Mouse (Mus musculus) lung, embryonic 16.5 days (tissue): ENCODE measurements around the gene Fam71f2. TPM values are rescaled to one million over a fixed set of nuclear protein-coding genes. Genes with fewer than 3 reads are reported as not detected.

Experiments used
- ATAC-seq: fragments of 200-750 bp; cut with Nextera tagmentation; 2 replicates; pipeline ENCODE4 v1.8.0; 2017; ENCODE audit warnings: low read depth, mild to moderate bottlenecking, moderate library complexity
- H3K27ac ChIP-seq: fragments of 300-500 bp; sonication (generic); 2 replicates; pipeline ENCODE4 v1.5.1; 2014; ENCODE audit warnings: mild to moderate bottlenecking, control low read depth, low read length
- H3K27me3 ChIP-seq: fragments of 300-500 bp; sonication (generic); 2 replicates; pipeline ENCODE4 v1.6.1; 2014; ENCODE audit warnings: low read depth, low read length, mixed read lengths; ENCODE audit not compliant: control insufficient read depth, insufficient read depth
- H3K36me3 ChIP-seq: fragments of 300-500 bp; sonication (generic); 2 replicates; pipeline ENCODE4 v1.6.1; 2014; ENCODE audit warnings: low read length; ENCODE audit not compliant: control insufficient read depth, insufficient read depth
- H3K4me1 ChIP-seq: fragments of 300-500 bp; sonication (generic); replicated peaks from 2 replicates; pipeline ENCODE4 v1.6.1; 2014; ENCODE audit warnings: low read length, mixed read lengths; ENCODE audit not compliant: control insufficient read depth, insufficient read depth
- H3K4me2 ChIP-seq: fragments of 300-500 bp; sonication (generic); 2 replicates; pipeline ENCODE4 v1.6.1; 2014; ENCODE audit warnings: low read depth, low read length, control low read depth
- H3K4me3 ChIP-seq: fragments of 300-500 bp; sonication (generic); 2 replicates; pipeline ENCODE4 v1.5.1; 2014; ENCODE audit warnings: mild to moderate bottlenecking, low read length, control low read depth
- H3K9ac ChIP-seq: fragments of 300-500 bp; sonication (generic); 2 replicates; pipeline ENCODE4 v1.6.1; 2014; ENCODE audit warnings: low read length, control low read depth
- H3K9me3 ChIP-seq: fragments of 300-500 bp; sonication (generic); 2 replicates; pipeline ENCODE4 v1.6.1; 2016; ENCODE audit warnings: low read length; ENCODE audit not compliant: control insufficient read depth
- WGBS: fragments of 180-500 bp; shearing (Covaris S2); extraction: QIAGEN DNeasy Blood & Tissue Kit; methylation state at CpG from one replicate; pipeline ENCODE4 v1.1.7; 2014; 5-methylcytosine and 5-hydroxymethylcytosine counted together
- polyA plus RNA-seq: library from polyadenylated mRNA; unstranded; fragments of >200 nt; fragmentation: Nextera tagmentation; extraction: Ambion mirVana; gene quantifications from 2 replicates; pipeline ENCODE4 v1.2.1, GENCODE M21; 2015

Fam71f2 gene
- polyA plus RNA-seq, 1 experiment from 2014 or later: 0.51 TPM

GRCm38 (mm10) chr6:29318879-29319278 lies 39.5 kb downstream of the Fam71f2 start, which contains the start of gene Fam71f1:
TSS of gene Fam71f1 (plus strand) at chr6:29319140.
- peak; percentile 81 for ATAC-seq
- H3K4me3 ChIP-seq: no peak within 1 kb of the TSS
- no peak within 1 kb of the TSS for H3K9ac ChIP-seq
- H3K27ac ChIP-seq: no peak within 1 kb of the TSS
- H3K27me3 ChIP-seq: no peaks in the 10 kb centered on the region
- no peak within 1 kb of the TSS for H3K4me2 ChIP-seq
- no peaks in the 10 kb centered on the region for H3K4me1 ChIP-seq
- H3K36me3 ChIP-seq: no peaks in the 10 kb centered on the region
- WGBS: 50% methylated on average over 5 of the region's 5 CpGs
- H3K9me3 ChIP-seq: no peaks in the 10 kb centered on the region

GRCm38 (mm10) chr6:29321586-29321985 lies 42.2 kb downstream of the Fam71f2 start:
- no peak overlapping the region for H3K9ac ChIP-seq
- H3K4me3 ChIP-seq: no peak overlapping the region
- WGBS: 68% methylated on average over 6 of the region's 6 CpGs
- H3K27ac ChIP-seq: no peak overlapping the region
- no peak for ATAC-seq
- no peaks in the 10 kb centered on the region for H3K9me3 ChIP-seq
- H3K27me3 ChIP-seq: no peaks in the 10 kb centered on the region
- no peak overlapping the region for H3K4me2 ChIP-seq
- no peaks in the 10 kb centered on the region for H3K4me1 ChIP-seq
- no peaks in the 10 kb centered on the region for H3K36me3 ChIP-seq

GRCm38 (mm10) chr6:29322147-29322546 lies 42.8 kb downstream of the Fam71f2 start:
- Histone ChIP-seq H3K9ac (no peak overlapping the region), H3K4me1 (no peaks in the 10 kb centered on the region), H3K27ac (no peak overlapping the region), H3K9me3 (no peaks in the 10 kb centered on the region), H3K4me2 (no peak overlapping the region), H3K4me3 (no peak overlapping the region), H3K36me3 (no peaks in the 10 kb centered on the region), H3K27me3 (no peaks in the 10 kb centered on the region)
- no peak for ATAC-seq
- WGBS: 88% methylated on average over 7 of the region's 7 CpGs

GRCm38 (mm10) chr6:29322735-29323134 lies 43.3 kb downstream of the Fam71f2 start:
- no peaks in the 10 kb centered on the region for H3K9me3 ChIP-seq
- WGBS: 70% methylated on average over 4 of the region's 4 CpGs

GRCm38 (mm10) chr6:29326961-29327360 lies 47.6 kb downstream of the Fam71f2 start:
- Histone ChIP-seq H3K27ac (no peak overlapping the region), H3K4me2 (no peak overlapping the region), H3K9ac (no peak overlapping the region), H3K36me3 (no peaks in the 10 kb centered on the region), H3K9me3 (no peaks in the 10 kb centered on the region), H3K4me3 (no peak overlapping the region), H3K4me1 (no peaks in the 10 kb centered on the region), H3K27me3 (no peaks in the 10 kb centered on the region)
- no peak for ATAC-seq
- 81% methylated on average over 9 of the region's 9 CpGs for WGBS

More at GRCm38 (mm10) chr6:29322735-29323134, 43.3 kb downstream of the Fam71f2 start:
- no peaks in the 10 kb centered on the region for H3K36me3 ChIP-seq
- H3K27ac ChIP-seq: no peak overlapping the region
- H3K4me3 ChIP-seq: no peak overlapping the region
- H3K4me2 ChIP-seq: no peak overlapping the region
- ATAC-seq: no peak
- H3K4me1 ChIP-seq: no peaks in the 10 kb centered on the region
- no peaks in the 10 kb centered on the region for H3K27me3 ChIP-seq
- no peak overlapping the region for H3K9ac ChIP-seq

GRCm38 (mm10) chr6:29329514-29329913 lies 50.1 kb downstream of the Fam71f2 start:
- Histone ChIP-seq H3K4me1 (no peaks in the 10 kb centered on the region), H3K9ac (no peak overlapping the region), H3K4me2 (no peak overlapping the region), H3K27ac (no peak overlapping the region), H3K27me3 (no peaks in the 10 kb centered on the region), H3K9me3 (no peaks in the 10 kb centered on the region), H3K4me3 (no peak overlapping the region), H3K36me3 (no peaks in the 10 kb centered on the region)
- ATAC-seq: no peak
- 48% methylated on average over 4 of the region's 4 CpGs for WGBS

Other genes with a start within 250 kb of the Fam71f2 start
- gene Lep, start 219.4 kb upstream of the Fam71f2 start, polyA plus RNA-seq: not detected in 2 replicates
- 32.9 and 33.5 TPM in 2 replicates for gene Rbm28, start 114.6 kb upstream of the Fam71f2 start, polyA plus RNA-seq
- 0.28 and 0.30 TPM in 2 replicates for gene Prrt4, start 100.0 kb upstream of the Fam71f2 start, polyA plus RNA-seq
- 42.7 and 45.7 TPM in 2 replicates for gene Impdh1, start 63.2 kb upstream of the Fam71f2 start, polyA plus RNA-seq
- gene Hilpda, start 7.1 kb upstream of the Fam71f2 start, polyA plus RNA-seq: 41.7 and 44.2 TPM in 2 replicates
- not detected in 2 replicates for gene Fam71f1, start 39.5 kb downstream of the Fam71f2 start, polyA plus RNA-seq
- gene Calu, start 68.5 kb downstream of the Fam71f2 start, polyA plus RNA-seq: 442 and 447 TPM in 2 replicates
- gene Opn1sw, start 108.9 kb downstream of the Fam71f2 start, polyA plus RNA-seq: 0.35 and 0.48 TPM in 2 replicates
- 12.8 and 13.8 TPM in 2 replicates for gene Ccdc136, start 116.7 kb downstream of the Fam71f2 start, polyA plus RNA-seq
- gene Flnc, start 153.7 kb downstream of the Fam71f2 start, polyA plus RNA-seq: 5.7 and 5.8 TPM in 2 replicates
- gene Atp6v1f, start 188.1 kb downstream of the Fam71f2 start, polyA plus RNA-seq: 208 and 220 TPM in 2 replicates
- not detected in 2 replicates for gene Atp6v1fnb, start 191.8 kb downstream of the Fam71f2 start, polyA plus RNA-seq
- 11.5 and 12.6 TPM in 2 replicates for gene Kcp, start 228.4 kb downstream of the Fam71f2 start, polyA plus RNA-seq
- gene Irf5, start 247.0 kb downstream of the Fam71f2 start, polyA plus RNA-seq: 5.5 and 6.8 TPM in 2 replicates